Mouse (Mus musculus) olfactory bulb, adult 2 months (tissue): Measurements from ENCODE around the gene Atp10a.

Source experiments
- CTCF ChIP-seq: fragments of 200-500 bp; IDR thresholded peaks from 2 replicates; pipeline ENCODE4 v1.5.1; 2012; ENCODE audit warnings: low read depth, mild to moderate bottlenecking, low read length, moderate library complexity; ENCODE audit not compliant: insufficient read depth
- POLR2A ChIP-seq: fragments of 200-500 bp; IDR thresholded peaks from 2 replicates; pipeline ENCODE4 v1.6.1; 2012; ENCODE audit warnings: mild to moderate bottlenecking, low read depth, low read length, moderate library complexity; ENCODE audit not compliant: insufficient read depth

DNA sequence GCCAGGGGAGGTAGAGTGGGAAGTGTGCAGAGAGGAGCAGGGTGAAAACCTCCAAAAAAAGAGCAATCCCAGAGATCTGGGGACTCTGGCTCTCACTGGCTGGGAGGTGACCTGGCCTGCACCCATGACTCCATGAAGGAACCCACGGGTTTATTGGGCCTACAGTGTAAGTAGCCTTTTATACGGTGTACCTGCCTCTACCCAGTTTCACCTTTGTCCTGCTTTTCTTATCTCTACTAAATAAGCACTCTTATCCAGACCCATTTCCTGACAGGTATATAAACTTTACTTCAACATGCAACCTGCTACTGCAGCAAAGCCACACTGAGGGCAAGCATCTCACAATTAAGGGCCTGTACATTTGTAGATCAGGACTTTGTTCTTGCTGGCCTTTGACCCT, 184.4 kb downstream of the Atp10a start:
- TF ChIP-seq POLR2A (no peak), CTCF (no peak)
